Mouse (Mus musculus): ENCODE results near the gene Stambpl1. TPM values are rescaled to one million over a fixed set of nuclear protein-coding genes. Genes with fewer than 3 reads are reported as not detected.

Gene Stambpl1
- total and polyA plus RNA-seq, 2 experiments from 2014 or later, result 19.3 to 31.4 TPM

DNA sequence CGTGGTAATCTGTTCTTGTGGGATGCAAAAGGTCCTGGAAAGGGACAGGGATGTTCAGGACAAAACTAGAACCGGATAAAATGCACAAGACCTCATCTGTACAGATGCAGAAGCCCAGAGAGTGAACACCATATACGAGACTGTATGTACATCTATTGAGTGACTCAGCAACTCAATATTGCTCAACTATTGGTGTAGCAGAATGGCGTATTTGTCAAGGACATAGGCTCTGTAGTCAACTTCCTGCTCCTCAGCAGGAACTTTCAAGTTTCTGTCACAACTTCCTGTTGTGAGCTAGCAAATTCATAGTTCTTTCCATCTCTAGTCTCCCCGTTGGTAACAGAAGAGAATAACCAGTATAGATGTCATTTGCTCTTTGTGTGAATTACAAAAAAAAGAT lies 56.5 kb downstream of the Stambpl1 start:
- no peak overlapping the region for H3K27ac ChIP-seq (ENCODE audit: low read depth, low read length)
- no peaks in the 10 kb centered on the region for H3K9me3 ChIP-seq (ENCODE audit: low read length)
- H3K4me2 ChIP-seq (ENCODE audit: low read depth, low read length, poor library complexity, severe bottlenecking), result no peak overlapping the region
- 74% methylated on average over 5 of the region's 5 CpGs for WGBS
- no peak overlapping the region for H3K4me3 ChIP-seq (ENCODE audit: low read depth, low read length)
- DNase-seq (ENCODE audit: low spot score) (no peak), ATAC-seq (ENCODE audit: low FRiP score) (no peak)
- 0 out of 2 replicates have a peak, but pooled peaks cover 3% of the 10 kb centered on the region for H3K27me3 ChIP-seq (ENCODE audit: insufficient read depth, low read length)
- no peaks in the 10 kb centered on the region for H3K4me1 ChIP-seq (ENCODE audit: insufficient read depth, low read length)
- no peak for TF ChIP-seq CTCF (IDR thresholded peaks at IDR 0.05)
- H3K36me3 ChIP-seq (ENCODE audit: insufficient read depth, low read length), result no peaks in the 10 kb centered on the region
- H3K9ac ChIP-seq (replicated peaks; ENCODE audit: low read length, poor library complexity, severe bottlenecking), result no peak overlapping the region

DNA sequence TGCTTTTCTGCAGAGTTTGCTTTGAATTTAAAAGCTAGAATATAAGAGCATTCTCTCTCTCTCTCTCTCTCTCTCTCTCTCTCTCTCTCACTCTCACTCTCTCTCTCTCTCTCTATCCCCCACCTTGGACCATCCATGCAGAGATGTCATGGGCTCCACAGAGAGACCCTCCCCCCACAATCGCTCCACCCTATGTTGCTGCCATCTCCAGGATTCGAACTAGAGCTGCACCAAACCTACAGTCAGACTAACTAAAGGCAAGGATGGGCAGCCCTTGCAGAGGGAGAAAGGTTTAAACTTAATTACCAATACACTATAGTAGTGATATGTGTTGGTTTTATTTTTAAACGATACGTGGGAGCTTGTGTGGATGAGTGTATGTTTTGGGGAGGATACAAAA lies 58.6 kb downstream of the Stambpl1 start:
- 87% methylated on average over 4 of the region's 4 CpGs for WGBS
- Histone ChIP-seq H3K4me1 (ENCODE audit: insufficient read depth, low read length) (no peaks in the 10 kb centered on the region), H3K4me3 (ENCODE audit: low read depth, low read length) (no peak overlapping the region), H3K36me3 (ENCODE audit: insufficient read depth, low read length) (no peaks in the 10 kb centered on the region), H3K27me3 (ENCODE audit: insufficient read depth, low read length) (0 out of 2 replicates have a peak, but pooled peaks cover 3% of the 10 kb centered on the region), H3K27ac (ENCODE audit: low read depth, low read length) (no peak overlapping the region), H3K4me2 (ENCODE audit: low read depth, low read length, poor library complexity, severe bottlenecking) (no peak overlapping the region), H3K9ac (replicated peaks; ENCODE audit: low read length, poor library complexity, severe bottlenecking) (no peak overlapping the region), H3K9me3 (ENCODE audit: low read length) (no peaks in the 10 kb centered on the region)
- ATAC-seq (ENCODE audit: low FRiP score), result no peak
- TF ChIP-seq CTCF (IDR thresholded peaks at IDR 0.05), result no peak
- DNase-seq (ENCODE audit: low spot score), result no peak

DNA sequence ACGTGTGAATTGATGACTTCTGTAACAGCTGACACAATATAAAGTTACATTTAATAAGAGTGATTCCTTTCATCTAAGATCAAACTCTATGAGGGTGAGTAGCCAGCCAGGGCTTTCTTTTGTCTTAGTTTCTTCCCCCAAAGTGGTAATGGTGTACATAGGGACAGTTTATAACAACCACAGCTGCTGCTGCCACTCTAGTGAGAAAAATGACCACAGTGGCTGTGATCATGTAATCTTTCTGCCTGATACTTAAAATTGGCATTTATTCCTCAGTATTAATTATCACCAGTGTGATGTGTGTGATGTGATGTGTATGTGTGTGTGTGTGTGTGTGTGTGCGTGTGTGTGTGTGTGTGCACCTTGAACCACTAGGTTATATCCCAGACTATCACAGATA lies 59.9 kb downstream of the Stambpl1 start:
- H3K9ac ChIP-seq (replicated peaks; ENCODE audit: low read length, poor library complexity, severe bottlenecking), result no peak overlapping the region
- H3K4me3 ChIP-seq (ENCODE audit: low read depth, low read length), result no peak overlapping the region
- no peak for TF ChIP-seq CTCF (IDR thresholded peaks at IDR 0.05)
- H3K4me1 ChIP-seq (ENCODE audit: insufficient read depth, low read length), result no peaks in the 10 kb centered on the region
- H3K27me3 ChIP-seq (ENCODE audit: insufficient read depth, low read length), result 0 out of 2 replicates have a peak, but pooled peaks cover 3% of the 10 kb centered on the region
- ATAC-seq (ENCODE audit: low FRiP score), result no peak
- H3K27ac ChIP-seq (ENCODE audit: low read depth, low read length), result no peak overlapping the region
- no peaks in the 10 kb centered on the region for H3K9me3 ChIP-seq (ENCODE audit: low read length)
- 76% methylated on average over 2 of the region's 2 CpGs for WGBS
- DNase-seq (ENCODE audit: low spot score), result no peak
- H3K4me2 ChIP-seq (ENCODE audit: low read depth, low read length, poor library complexity, severe bottlenecking), result no peak overlapping the region
- no peaks in the 10 kb centered on the region for H3K36me3 ChIP-seq (ENCODE audit: insufficient read depth, low read length)

DNA sequence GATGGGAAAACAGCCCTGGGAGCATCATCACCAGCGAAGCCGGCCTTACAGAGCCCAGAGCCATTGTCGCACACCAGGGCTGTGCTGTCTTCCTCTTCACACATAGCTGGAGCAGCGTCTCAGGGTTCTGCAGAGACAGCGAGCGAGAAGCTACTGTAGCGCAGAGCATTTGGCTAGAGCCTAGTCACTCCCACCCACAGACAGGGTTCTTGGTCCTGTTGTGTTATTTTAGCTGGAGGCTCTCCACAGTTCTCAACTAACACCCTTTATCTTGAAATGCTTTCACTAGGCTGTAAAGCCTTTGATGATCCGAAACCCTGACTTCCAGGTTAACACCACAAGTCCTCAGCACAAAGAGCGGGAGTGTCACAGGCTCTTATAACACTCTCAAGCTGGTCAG lies 60.4 kb downstream of the Stambpl1 start:
- Histone ChIP-seq H3K36me3 (ENCODE audit: insufficient read depth, low read length) (no peaks in the 10 kb centered on the region), H3K27me3 (ENCODE audit: insufficient read depth, low read length) (0 out of 2 replicates have a peak, but pooled peaks cover 3% of the 10 kb centered on the region), H3K27ac (ENCODE audit: low read depth, low read length) (no peak overlapping the region), H3K9ac (replicated peaks; ENCODE audit: low read length, poor library complexity, severe bottlenecking) (no peak overlapping the region), H3K9me3 (ENCODE audit: low read length) (no peaks in the 10 kb centered on the region), H3K4me3 (ENCODE audit: low read depth, low read length) (no peak overlapping the region), H3K4me2 (ENCODE audit: low read depth, low read length, poor library complexity, severe bottlenecking) (no peak overlapping the region), H3K4me1 (ENCODE audit: insufficient read depth, low read length) (no peaks in the 10 kb centered on the region)
- DNase-seq (ENCODE audit: low spot score) (no peak), ATAC-seq (ENCODE audit: low FRiP score) (no peak)
- TF ChIP-seq CTCF (IDR thresholded peaks at IDR 0.05), result no peak
- 79% methylated on average over 9 of the region's 9 CpGs for WGBS

DNA sequence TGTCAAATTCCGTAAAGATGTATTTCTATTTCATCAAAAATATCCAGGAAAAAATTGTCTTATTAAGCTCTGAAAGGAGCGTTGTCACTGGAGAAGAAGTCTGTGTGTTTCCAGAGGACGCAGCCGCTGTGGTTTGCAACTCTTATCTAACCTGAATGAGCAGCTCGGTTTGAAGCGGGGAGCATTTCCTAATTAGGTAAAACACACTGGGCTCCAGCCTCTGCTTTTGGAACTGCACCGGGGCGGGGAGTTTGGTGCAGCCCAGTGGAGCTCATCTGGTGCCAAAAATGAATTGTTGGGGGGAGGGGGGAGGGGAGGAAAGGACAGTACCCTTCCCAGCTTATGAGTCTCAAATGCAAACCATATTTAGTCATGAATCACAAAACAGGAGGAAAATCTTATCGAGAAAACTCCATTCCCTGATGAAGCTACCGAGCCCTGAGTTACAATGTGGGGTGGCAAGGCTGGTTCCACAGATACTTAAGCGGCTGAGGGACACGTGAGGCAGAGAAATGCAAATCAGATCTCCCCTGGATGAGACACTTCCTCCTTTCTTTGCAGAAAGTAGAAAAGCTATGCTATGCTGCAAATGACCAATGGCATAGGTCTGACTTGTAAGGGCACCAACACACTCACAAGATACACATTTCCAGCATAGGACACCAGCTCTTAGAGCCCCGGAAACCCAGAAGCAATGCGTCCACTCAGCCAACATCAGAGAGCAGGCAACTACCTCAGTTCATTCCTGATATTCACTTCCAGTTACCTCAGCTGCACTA lies 62.3 kb downstream of the Stambpl1 start:
- H3K9me3 ChIP-seq (ENCODE audit: low read length), result no peaks in the 10 kb centered on the region
- ATAC-seq (ENCODE audit: low FRiP score) (no peak), DNase-seq (ENCODE audit: low spot score) (no peak)
- no peaks in the 10 kb centered on the region for H3K4me1 ChIP-seq (ENCODE audit: insufficient read depth, low read length)
- no peak overlapping the region for H3K27ac ChIP-seq (ENCODE audit: low read depth, low read length)
- H3K9ac ChIP-seq (replicated peaks; ENCODE audit: low read length, poor library complexity, severe bottlenecking), result no peak overlapping the region
- H3K36me3 ChIP-seq (ENCODE audit: insufficient read depth, low read length), result no peaks in the 10 kb centered on the region
- TF ChIP-seq CTCF (IDR thresholded peaks at IDR 0.05), result no peak
- no peak overlapping the region for H3K4me3 ChIP-seq (ENCODE audit: low read depth, low read length)
- H3K27me3 ChIP-seq (ENCODE audit: insufficient read depth, low read length), result 0 out of 2 replicates have a peak, but pooled peaks cover 3% of the 10 kb centered on the region
- H3K4me2 ChIP-seq (ENCODE audit: low read depth, low read length, poor library complexity, severe bottlenecking), result peak overlapping the region; percentile 20; the same call in 1 of the 2 replicates
- WGBS, result 45% methylated on average over 14 of the region's 14 CpGs

DNA sequence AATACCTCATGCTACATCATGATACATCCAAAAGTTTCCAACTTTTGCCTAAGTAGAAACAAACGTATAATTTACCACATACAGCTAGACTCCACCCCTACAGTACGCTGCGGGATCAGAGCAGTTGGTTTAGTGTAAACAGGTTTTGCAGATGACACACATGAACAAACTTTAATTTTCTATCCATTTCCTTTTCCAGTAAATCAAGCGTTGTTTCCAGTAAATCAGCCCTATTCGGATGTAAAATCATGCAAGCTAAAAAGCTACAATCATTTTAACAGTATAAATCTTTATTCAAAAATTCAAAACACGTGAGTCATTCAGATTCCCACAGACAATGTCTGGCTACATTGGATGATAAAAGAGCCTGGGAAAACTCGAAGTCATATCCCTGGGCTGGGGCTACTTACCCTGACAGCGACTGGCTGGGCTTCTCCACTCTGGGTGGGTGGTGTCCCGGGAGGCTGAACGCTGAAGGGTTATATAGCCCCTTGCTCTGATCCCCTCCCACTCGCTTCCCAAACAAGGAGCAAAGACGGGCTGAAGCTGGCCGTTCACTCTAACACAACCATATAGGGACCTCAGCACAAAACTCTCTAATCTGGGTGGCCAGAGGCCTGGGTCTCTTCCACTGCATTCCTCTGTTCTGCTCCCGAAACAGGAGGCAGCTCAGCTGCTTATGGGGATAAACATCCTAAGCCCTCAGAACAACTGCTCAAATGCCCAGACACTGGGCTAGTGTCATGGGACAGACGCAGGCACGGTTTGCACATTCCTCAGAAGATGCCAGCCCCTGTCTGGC lies 63.1 kb downstream of the Stambpl1 start, which contains the start of gene Acta2:
Gene Acta2, minus strand, starts transcription at position 711 of the 802 bp plus-strand sequence.
- WGBS, result 62% methylated on average over 16 of the region's 16 CpGs
- no peak within 1 kb of the TSS for H3K9ac ChIP-seq (replicated peaks; ENCODE audit: low read length, poor library complexity, severe bottlenecking)
- no peaks in the 10 kb centered on the region for H3K4me1 ChIP-seq (ENCODE audit: insufficient read depth, low read length)
- no peak within 1 kb of the TSS for H3K4me3 ChIP-seq (ENCODE audit: low read depth, low read length)
- no peak for TF ChIP-seq CTCF (IDR thresholded peaks at IDR 0.05)
- ATAC-seq (ENCODE audit: low FRiP score), result no peak
- H3K27me3 ChIP-seq (ENCODE audit: insufficient read depth, low read length), result 0 out of 2 replicates have a peak, but pooled peaks cover 3% of the 10 kb centered on the region
- no peak for DNase-seq (ENCODE audit: low spot score)
- H3K4me2 ChIP-seq (ENCODE audit: low read depth, low read length, poor library complexity, severe bottlenecking), result peak within 1 kb of the TSS; percentile 20; the same call in 1 of the 2 replicates
- H3K36me3 ChIP-seq (ENCODE audit: insufficient read depth, low read length), result no peaks in the 10 kb centered on the region
- H3K9me3 ChIP-seq (ENCODE audit: low read length), result no peaks in the 10 kb centered on the region
- H3K27ac ChIP-seq (ENCODE audit: low read depth, low read length), result no peak within 1 kb of the TSS
